Mouse (Mus musculus): ENCODE data around the gene Brpf1.

Brpf1 gene

DNA sequence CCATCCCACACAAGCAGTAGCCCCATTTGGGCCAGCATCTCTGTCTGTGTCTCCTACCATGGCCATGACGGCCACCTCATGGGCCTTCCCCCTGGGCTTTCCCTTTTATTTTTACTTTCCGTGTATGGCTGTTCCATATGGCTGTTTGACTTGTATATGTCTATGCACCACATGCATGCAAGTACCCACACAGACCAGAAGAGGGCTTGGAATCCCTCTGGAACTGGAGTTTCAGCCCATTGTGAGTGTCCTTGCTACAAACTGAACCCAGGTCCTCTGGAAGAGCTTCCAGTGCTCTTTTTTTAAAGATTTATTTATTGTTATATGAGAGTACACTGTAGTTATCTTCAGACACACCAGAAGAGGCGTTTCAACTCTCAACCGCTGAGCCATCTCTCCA is 54.5 kb downstream of the Brpf1 start:
- no peak for DNase-seq (ENCODE audit: low spot score)

DNA sequence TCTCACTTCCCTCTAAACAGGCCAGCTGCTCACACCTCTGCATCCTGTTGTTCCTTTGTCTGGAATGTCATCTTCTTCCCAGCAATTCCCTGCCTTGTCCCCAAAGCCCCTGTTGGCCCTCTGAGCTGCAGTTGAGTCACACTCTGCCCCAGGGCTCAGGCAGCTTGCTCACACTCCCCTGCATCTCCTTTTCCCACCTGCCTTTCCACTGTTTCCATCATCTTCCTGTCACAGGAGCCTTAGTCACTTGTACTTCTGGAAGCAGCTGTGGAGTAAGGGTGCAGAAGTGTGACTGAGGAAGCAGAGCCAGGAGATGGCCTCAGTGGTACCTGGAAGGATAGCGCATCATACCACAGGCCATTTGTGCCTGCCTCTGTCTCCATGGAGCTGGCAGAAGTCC is 55.3 kb downstream of the Brpf1 start:
- no peak for DNase-seq (ENCODE audit: low spot score)

- DNase-seq (ENCODE audit: low spot score) = no peak
Measured at GRCm38 (mm10) chr6:113364518-113365135, 57.7 kb downstream of the Brpf1 start.

GRCm38 (mm10) chr6:113366639-113367038 is 59.7 kb downstream of the Brpf1 start:
- no peak for DNase-seq (ENCODE audit: low spot score)

DNA sequence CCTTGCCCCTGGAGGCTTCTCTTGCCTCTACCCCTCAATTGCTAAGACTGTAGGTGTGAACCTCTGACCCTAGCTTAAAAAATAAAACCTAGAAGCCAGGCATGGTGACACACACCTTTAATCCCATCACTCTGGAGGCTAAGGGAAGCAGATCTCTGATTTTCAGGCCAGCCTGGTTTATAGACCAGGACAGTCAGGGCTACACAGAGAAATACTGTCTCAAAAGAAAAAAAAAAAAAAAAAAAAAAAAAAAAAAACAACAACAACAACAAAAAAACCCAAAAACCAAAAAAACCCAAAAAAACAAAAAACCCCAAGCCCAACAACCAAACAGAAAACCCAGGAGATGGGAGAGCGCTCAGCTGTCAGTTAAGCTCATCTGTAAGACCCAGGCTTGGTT is 60.6 kb downstream of the Brpf1 start:
- no peak for DNase-seq (ENCODE audit: low spot score)

DNA sequence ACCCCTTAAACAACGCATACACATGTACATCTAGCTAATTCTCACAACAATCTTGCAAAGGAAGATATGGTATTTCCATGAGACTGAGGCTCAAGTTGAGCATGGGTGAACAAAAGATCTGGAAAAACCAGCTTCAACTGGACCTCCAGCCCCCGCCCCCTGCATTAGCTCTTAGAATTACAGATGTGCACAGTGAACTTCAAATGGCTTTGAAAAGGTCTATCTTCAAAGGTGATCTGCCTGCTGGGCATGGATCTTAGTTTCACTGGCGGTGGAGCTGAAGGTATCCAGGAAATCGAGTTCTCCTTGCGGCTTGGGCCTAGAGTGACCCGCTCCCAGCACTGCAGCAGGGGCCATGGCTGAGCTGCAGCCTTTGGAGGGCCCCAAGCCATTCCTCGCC is 61.2 kb downstream of the Brpf1 start:
- DNase-seq (ENCODE audit: low spot score) = no peak

GRCm38 (mm10) chr6:113368577-113368976 is 61.6 kb downstream of the Brpf1 start:
- no peak for DNase-seq (ENCODE audit: low spot score)

DNA sequence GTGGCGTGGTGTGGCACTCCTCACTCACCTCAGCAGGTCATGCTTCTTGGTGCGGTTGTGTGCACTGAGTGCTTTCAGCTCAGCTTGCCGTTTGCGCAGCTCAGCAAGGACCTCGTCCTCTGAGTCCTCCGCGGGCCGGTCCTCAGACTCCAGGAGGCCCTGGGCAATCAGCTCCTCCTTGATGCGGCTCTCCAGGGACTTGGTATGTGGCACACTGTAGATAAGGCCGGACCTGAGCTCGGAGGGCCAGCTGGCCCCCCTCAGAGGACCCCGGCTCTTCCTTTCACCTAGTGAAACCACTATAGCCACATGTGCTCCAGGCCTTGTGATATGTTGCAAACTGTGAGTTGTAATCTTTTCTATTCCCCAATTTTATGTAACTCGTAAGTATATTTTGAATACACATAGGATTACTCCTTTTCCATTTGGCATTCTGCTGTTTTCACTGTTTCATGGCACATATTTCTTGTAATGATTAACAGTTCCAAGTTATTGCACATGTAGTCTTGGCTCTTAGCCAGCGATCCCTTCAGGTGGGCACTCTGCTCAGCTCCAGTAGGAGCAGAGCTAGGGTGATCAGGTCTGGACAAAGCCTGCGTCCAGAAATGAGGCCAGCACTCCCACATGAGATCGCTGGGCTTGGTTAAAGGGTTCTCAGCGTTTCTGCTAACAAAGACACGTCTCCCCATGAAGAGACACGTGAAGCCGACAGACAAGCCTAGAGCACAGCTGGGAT is 63.4 kb downstream of the Brpf1 start:
- no peak for DNase-seq (ENCODE audit: low spot score)

GRCm38 (mm10) chr6:113373491-113373890 is 66.6 kb downstream of the Brpf1 start:
- DNase-seq (ENCODE audit: low spot score) = no peak
